Mouse (Mus musculus): Measurements from ENCODE around the gene Stx8. TPM values are rescaled to one million over a fixed set of nuclear protein-coding genes. Genes with fewer than 3 reads are reported as not detected.
A peak's percentile ranks its signal among the peaks of the same experiment; 100 is the strongest.

The Stx8 gene
- total RNA-seq (2022), result 10 to 100 TPM; 24.6 to 34.0 (median 28.6) TPM

GRCm38 (mm10) chr11:67965905-67966878 lies at the start of gene Stx8:
Stx8 (plus strand) TSS chr11:67966193.
- DNase-seq (ENCODE audit: low spot score), result peak; percentile 93

GRCm38 (mm10) chr11:67917126-67917525 lies 48.9 kb upstream of the Stx8 start:
- peak; percentile 47 for DNase-seq (ENCODE audit: low spot score)

DNA sequence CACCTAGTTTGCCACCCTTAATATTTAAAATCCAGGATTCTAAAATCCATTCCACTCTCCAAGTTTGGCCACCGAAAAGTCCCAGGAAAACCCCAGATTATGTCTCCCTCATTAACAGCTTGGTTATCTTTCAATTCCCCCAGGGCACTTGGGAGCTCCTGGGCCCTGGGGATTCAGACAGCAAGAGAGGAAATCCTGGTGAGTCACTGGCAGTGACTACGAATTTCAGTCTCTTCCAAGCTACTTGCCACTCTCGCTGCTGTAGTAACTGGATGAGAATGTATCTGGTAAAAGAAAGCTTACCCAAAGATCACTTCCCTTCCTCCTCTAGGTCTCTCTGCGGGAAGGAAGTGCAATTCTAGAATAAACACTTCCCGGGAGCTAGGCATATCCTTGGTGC lies 46.4 kb upstream of the Stx8 start:
- peak; percentile 35 for DNase-seq (ENCODE audit: low spot score)

DNA sequence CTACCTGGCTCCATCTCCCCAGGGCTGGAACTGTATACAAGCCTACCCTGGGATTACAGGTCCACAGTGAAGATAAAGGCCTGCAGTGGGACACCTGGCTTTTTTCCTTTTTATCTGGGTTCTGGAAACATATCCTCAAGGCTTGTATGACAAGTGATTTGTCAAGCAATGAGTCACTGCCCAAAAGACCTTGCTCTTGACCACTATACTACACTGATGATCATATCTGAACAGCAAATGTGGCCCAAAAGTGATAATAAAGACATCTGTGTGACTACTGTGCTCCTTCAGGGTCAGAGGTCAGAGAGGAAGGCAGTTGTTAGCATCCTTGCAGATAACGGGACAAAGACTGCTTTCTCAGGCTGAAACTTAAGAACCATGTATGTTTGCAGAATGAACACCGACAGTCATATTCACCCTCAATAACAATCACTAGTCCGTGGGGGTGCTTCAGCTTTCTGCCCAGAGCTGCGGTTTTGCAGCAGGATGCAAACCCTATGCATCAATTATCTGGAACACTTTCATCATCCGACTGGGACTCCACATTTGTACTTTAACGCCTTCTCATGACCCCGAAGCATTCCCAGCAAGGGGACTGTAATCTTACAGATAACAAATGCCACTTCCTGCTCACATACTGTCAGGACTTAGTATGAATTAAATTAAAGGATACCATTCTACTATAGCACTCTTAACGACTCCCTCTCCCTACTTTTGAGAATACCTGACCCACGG lies 45.6 kb upstream of the Stx8 start:
- DNase-seq (ENCODE audit: low spot score), result no peak

DNA sequence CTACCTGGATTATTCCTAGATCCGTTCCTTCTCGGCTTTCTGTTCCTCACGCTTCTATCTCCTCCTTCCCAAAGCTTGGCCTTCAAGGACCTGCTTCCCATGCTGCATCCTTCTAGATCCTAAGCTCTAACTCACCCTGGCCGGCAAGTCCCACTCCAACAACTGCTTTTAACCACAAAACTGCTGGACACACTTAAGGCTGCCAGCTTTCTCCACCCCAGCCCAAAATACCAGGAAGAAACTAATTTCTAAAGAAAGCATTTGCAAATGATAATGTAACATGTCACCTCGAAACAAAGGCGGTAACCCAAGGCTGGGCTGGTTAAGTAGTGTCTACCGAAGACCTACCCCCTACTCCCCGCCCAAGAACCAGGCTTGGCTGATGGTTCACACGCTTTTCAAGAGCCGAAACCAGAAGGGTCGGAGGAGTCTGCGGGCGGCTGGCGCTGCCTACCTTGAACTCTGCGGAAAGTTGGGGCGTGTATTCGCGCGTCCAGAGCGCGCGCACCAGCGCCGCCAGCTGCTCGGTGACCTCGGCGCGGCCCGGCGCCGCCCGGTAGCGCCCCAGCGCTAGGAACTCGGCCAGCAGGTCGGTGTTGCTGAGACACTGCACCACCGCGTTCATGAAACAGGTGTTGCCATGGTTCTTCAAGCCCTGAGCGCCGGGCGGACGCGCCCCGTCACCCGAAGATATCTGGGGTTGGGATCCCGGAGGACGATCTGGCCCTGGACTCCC lies 44.7 kb upstream of the Stx8 start:
- peak; percentile 23 for DNase-seq (ENCODE audit: low spot score)

DNA sequence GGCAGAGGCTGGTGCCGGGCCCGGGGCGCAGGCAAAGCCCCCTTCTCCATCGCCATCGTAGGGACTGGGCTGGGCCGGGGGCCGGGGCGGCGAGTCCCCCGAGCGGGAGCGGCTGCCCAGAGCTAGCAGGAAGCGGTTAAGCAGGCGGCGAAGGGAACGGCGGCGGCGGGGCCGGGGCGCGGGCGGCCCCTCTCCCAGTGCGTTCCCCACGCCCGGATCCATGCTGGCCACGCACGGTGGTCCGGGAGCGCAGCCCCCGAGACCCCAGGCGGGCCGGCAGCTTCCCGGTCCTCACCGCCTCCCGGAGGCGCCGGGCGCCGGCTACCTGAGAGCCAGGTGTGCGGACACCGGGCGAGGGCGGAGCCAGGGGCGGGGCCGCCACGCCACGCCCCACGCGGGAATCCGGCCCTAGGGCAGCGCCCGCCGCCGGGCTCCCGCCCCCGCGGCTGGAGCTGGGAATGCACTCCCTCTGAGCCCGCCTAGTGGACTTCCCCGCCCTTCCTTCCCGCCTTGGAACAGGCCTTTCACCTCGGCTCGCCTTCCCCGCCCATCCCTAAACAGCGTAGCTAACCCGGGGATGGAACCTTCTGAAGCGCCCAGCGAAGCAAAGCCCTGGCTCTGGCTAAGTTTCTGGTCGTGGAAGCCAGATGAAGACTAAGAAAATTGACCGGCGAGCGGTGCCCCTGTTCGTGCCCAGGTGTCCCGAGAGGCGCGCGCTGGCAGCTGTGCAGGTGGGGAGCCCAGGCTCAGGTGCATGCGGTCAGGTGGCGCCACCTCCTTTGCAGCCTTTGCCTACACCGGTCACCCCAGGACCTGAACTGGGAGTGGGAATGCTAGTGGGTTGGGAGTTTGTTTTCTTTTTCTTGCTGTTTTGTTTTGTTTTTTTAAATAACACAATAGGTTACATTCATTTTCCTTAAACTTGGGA lies 43.9 kb upstream of the Stx8 start, which contains the start of gene Usp43:
TSS of gene Usp43 (minus strand) at position 327 of the 928 bp plus-strand sequence.
- peak; percentile 70 for DNase-seq (ENCODE audit: low spot score)

GRCm38 (mm10) chr11:67922755-67923125 lies 43.3 kb upstream of the Stx8 start:
- DNase-seq (ENCODE audit: low spot score), result peak; percentile 74

DNA sequence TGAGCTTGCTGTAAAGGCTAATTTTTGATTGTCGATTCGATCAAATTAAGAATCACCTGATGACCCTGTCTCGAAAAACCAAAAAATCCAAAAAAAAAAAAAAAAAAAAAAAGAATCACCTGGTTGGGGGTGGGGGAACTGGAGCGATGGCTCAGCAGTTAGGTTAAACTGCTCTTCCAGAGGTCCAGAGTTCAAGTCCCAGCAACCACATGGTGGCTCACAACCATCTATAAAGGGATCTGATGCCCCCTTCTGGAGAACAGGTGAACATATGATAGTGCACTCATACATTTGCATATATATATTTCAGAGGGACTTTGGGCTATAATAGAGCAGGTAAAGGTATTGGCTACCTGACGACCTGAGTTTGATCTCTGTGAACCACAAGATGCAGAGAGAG lies 42.3 kb upstream of the Stx8 start:
- DNase-seq (ENCODE audit: low spot score), result no peak

DNA sequence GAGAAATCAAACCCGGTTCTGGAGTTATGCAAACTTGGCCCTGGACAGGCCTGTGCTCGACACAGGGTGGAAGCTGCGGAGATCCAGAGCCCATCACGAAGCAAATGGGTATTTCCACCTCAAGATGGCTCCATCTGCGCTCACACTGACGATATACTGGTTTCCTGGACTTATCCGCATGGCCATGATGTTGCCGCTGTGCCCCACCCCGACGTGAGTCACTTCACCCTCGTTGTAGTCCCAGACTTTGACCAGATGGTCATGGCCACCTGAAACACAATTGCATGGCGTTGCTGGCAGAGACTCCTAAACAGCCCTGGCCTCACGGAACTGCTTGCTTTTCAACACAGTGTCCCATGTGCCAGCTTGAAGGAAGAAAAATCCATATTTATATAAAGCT lies 41.0 kb upstream of the Stx8 start:
- DNase-seq (ENCODE audit: low spot score), result no peak

DNA sequence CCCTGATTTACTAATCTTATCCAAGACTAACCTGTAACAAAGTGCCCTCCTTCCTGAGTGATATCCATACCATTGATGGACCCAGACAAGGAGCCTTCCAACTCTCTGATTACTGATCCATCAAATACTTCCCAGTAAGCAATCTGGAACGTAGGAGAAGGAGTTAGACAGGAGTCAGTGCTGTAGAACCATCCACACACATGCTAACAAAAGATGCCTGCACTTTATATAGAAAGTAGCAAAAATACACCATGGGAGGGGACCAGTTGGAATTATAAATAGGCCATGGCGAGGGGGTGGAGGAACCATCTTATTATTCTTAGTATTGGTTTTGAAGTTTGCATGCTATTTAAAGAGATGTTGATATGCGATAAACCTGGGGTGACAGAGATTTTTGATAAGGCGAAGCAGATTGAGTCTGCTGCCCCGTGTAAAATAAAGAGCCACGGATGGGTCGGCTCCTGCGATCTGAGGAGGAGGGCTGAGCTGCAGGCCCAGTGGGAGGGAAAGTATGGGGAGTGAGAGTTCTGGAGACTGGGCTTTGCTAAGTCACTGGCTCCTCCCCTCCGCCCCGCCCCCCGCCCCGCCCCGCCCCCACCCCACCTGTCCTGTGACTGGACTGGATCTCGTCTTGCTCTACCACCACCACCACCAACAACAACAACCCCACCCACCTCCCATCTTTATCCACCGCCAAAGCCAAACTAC lies 39.5 kb upstream of the Stx8 start:
- no peak for DNase-seq (ENCODE audit: low spot score)

- no peak for DNase-seq (ENCODE audit: low spot score)
Observed at GRCm38 (mm10) chr11:67932156-67932555, 33.8 kb upstream of the Stx8 start.

- no peak for DNase-seq (ENCODE audit: low spot score)
Observed at GRCm38 (mm10) chr11:67948229-67948628, 17.8 kb upstream of the Stx8 start.

GRCm38 (mm10) chr11:67949475-67949874 lies 16.5 kb upstream of the Stx8 start:
- no peak for DNase-seq (ENCODE audit: low spot score)

DNA sequence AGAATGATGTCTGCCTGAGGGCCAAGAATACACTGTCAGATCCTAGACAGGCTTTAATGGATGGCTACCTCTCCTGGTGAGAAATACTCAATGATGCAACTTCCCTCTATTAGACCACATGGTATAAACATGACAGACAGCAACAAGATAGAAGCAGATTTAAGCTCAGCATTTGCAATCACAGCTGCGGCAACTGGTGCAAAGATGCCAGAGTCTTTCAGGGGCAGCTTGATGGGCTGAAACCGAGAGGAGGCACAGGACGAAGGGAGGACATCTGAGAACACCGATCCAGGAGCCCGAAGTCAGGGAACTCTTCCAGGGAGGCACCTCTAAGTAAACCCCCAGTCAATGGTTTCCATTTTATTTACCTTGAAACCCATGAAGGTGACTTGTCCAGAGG lies 12.4 kb upstream of the Stx8 start:
- DNase-seq (ENCODE audit: low spot score), result no peak

GRCm38 (mm10) chr11:67954413-67954812 lies 11.6 kb upstream of the Stx8 start:
- no peak for DNase-seq (ENCODE audit: low spot score)

- no peak for DNase-seq (ENCODE audit: low spot score)
Observed at GRCm38 (mm10) chr11:67964110-67964509, 1.9 kb upstream of the Stx8 start.

GRCm38 (mm10) chr11:67965242-67965883 lies 630 bp upstream of the Stx8 start, which contains the start of gene Cfap52:
Cfap52 (minus strand) TSS chr11:67965651.
- peak; percentile 70 for DNase-seq (ENCODE audit: low spot score)

GRCm38 (mm10) chr11:67967831-67968230 lies 1.8 kb downstream of the Stx8 start:
- DNase-seq (ENCODE audit: low spot score), result no peak

GRCm38 (mm10) chr11:67972606-67973005 lies 6.6 kb downstream of the Stx8 start:
- no peak for DNase-seq (ENCODE audit: low spot score)

DNA sequence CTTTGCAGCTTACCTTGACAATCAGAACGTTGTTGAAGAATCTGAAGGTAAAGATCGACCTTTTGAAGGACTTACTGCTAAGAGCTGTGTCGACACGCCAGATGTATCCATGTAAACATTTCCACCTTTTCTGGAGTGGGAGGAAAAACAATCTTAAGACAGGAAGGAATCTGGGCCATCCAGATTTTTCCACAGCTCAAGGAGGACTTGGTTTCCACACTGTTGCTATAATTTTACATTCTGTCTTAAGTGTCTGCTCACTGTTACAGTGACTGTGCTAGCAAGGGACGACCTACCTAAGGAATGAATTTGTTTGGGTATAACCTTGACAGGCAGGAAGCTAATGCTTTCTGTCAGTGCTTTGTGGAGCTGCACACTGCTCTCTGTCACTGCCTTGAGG lies 7.2 kb downstream of the Stx8 start:
- no peak for DNase-seq (ENCODE audit: low spot score)

Data from heart, adult 8-10 months (tissue).